Mouse (Mus musculus): Measurements from ENCODE around the gene Rnf167. TPM values are rescaled to one million over a fixed set of nuclear protein-coding genes. Genes with fewer than 3 reads are reported as not detected.

Rnf167 gene
- polyA plus RNA-seq, 1 experiment = 16.7 TPM

DNA sequence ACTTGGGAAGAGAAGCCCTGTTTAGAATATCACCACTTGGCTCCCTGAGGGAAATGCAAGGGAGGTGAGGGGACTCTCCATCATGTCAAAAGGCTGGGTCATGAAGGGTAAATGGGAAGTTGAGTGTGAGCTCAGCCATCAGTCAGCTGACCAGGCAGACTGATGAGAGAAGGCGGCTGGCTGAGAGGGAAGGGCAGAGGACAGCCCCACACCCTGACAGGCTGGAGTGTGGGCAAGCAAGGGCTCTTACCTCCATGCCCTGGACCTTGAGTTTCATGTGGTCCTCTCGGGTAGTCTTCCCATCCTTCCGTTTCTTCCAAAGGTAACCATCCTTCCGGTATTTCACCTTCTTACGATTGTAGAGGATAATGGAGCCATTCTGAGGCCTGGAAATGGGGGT lies 36.6 kb downstream of the Rnf167 start:
- Histone ChIP-seq H3K4me2 (ENCODE audit: low read depth) (no peak overlapping the region), H3K27me3 (ENCODE audit: control insufficient read depth, insufficient read depth, insufficient read length) (no peaks in the 10 kb centered on the region), H3K36me3 (ENCODE audit: control insufficient read depth, insufficient read depth) (peaks cover 7% of the 10 kb centered on the region), H3ac (ENCODE audit: control insufficient read depth, insufficient read length) (no peak overlapping the region), H3K79me2 (ENCODE audit: control insufficient read depth, insufficient read depth) (no peaks in the 10 kb centered on the region), H3K4me3 (no peak overlapping the region)
- TF ChIP-seq USF1 (IDR thresholded peaks at IDR 0.05; ENCODE audit: low read depth) (no peak), MYOD1 (IDR thresholded peaks at IDR 0.05; ENCODE audit: control insufficient read depth in 1 of 3, insufficient read length in 2 of 3, low read depth in 2 of 3) (no peak), TCF12 (IDR thresholded peaks at IDR 0.05; ENCODE audit: insufficient read depth, poor library complexity, severe bottlenecking) (no peak), POLR2A (IDR thresholded peaks at IDR 0.05; ENCODE audit: insufficient read length, low read depth) (no peak), MAX (IDR thresholded peaks at IDR 0.05; ENCODE audit: low read depth) (no peak), E2F4 (IDR thresholded peaks at IDR 0.05; ENCODE audit: insufficient read depth) (no peak), CEBPB (IDR thresholded peaks at IDR 0.05; ENCODE audit: insufficient read depth, poor library complexity, severe bottlenecking) (no peak), TCF3 (IDR thresholded peaks at IDR 0.05; ENCODE audit: insufficient read length, low read depth) (no peak), MYOG (IDR thresholded peaks at IDR 0.05; ENCODE audit: control insufficient read depth in 1 of 3, insufficient read depth in 1 of 3, insufficient read length in 2 of 3, low read depth in 2 of 3) (no peak)

DNA sequence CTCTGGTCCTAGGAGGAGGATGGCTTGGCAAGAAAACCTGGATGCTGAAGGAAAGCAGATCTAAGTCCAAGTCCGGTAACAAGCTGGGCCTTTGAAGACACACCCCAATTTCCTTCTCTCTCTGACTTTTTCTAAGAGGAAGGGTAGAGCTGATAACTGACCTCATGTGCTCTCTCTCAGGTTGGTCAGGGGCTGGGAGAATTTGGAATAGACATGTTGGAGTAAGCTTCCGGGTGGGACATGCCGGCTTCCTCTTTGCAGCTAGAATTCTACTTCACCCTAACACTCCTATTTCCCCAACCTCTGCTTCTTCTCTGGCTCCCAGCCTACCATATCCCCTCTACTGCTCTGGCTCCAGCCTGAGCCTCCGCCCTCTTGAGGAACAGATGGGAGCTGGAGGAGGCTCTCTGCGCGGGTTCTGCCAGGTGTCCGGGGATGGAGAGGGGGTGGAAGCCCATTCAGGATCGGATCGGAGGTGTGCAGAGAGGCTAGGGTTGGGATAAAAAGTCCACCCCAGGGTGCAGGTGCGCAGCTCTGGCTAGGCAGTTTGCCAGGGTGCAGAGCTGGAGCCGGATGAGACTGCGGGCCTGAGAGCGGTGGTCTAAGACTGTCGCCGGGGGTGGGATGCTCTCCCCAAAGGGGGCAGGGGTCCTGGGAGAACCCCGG lies 40.0 kb downstream of the Rnf167 start:
- H3K4me3 ChIP-seq = peak overlapping the region; percentile 68
- peak overlapping the region; percentile 53 for H3ac ChIP-seq (ENCODE audit: control insufficient read depth, insufficient read length)
- peak overlapping the region; percentile 94 for H3K4me2 ChIP-seq (ENCODE audit: low read depth)
- H3K36me3 ChIP-seq (ENCODE audit: control insufficient read depth, insufficient read depth) = no peaks in the 10 kb centered on the region
- TF ChIP-seq MYOG (IDR thresholded peaks at IDR 0.05; ENCODE audit: control insufficient read depth in 1 of 3, insufficient read depth in 1 of 3, insufficient read length in 2 of 3, low read depth in 2 of 3) (no peak), TCF12 (IDR thresholded peaks at IDR 0.05; ENCODE audit: insufficient read depth, poor library complexity, severe bottlenecking) (no peak), CEBPB (IDR thresholded peaks at IDR 0.05; ENCODE audit: insufficient read depth, poor library complexity, severe bottlenecking) (no peak), TCF3 (IDR thresholded peaks at IDR 0.05; ENCODE audit: insufficient read length, low read depth) (no peak), USF1 (IDR thresholded peaks at IDR 0.05; ENCODE audit: low read depth) (no peak), POLR2A (IDR thresholded peaks at IDR 0.05; ENCODE audit: insufficient read length, low read depth) (no peak), E2F4 (IDR thresholded peaks at IDR 0.05; ENCODE audit: insufficient read depth) (no peak), SRF (IDR thresholded peaks at IDR 0.05; ENCODE audit: control insufficient read depth, insufficient read length, low read depth) (no peak), POLR2AphosphoS2 (IDR thresholded peaks at IDR 0.05; ENCODE audit: insufficient read length, low read depth) (no peak)
- no peaks in the 10 kb centered on the region for H3K79me2 ChIP-seq (ENCODE audit: control insufficient read depth, insufficient read depth)
- no peaks in the 10 kb centered on the region for H3K27me3 ChIP-seq (ENCODE audit: control insufficient read depth, insufficient read depth, insufficient read length)

DNA sequence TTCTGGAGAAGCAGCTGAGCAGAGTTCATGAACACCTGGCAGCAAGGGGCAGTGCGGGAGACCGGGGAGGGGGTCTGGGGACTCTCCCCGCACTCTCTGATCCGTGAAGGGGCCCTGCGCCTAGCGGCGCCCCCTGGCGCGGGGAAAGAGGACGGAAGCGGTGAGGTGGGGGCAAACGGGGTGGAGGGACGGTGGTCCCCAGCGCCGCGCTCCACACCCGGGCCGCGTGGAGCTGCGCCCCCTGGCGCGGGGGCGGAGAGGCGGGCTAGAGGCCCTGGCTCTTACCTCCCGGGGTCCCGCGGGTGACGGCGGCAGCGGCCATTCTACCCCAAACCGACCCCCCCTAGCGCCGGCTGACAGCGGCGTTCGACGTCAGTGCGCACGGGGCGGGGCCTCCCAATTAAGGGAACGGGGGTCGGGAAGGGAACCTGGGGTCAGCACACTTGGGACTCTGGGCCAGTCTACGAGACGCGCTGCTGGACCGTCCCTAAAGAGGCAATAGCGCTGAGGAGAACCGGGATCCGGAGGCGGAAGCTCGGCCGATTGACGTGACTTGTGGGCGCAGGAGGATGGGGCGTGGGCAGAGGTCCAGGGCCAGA lies 40.7 kb downstream of the Rnf167 start, which contains the start of gene Camta2:
Camta2 (minus strand) TSS at position 505 of the 599 bp plus-strand sequence.
- Histone ChIP-seq H3K4me3 (peak within 1 kb of the TSS; percentile 68), H3K79me2 (ENCODE audit: control insufficient read depth, insufficient read depth) (no peaks in the 10 kb centered on the region), H3K27me3 (ENCODE audit: control insufficient read depth, insufficient read depth, insufficient read length) (no peaks in the 10 kb centered on the region), H3ac (ENCODE audit: control insufficient read depth, insufficient read length) (peak within 1 kb of the TSS; percentile 53), H3K4me2 (ENCODE audit: low read depth) (peak within 1 kb of the TSS; percentile 94), H3K36me3 (ENCODE audit: control insufficient read depth, insufficient read depth) (no peaks in the 10 kb centered on the region)
- peak; percentile 94 for TF ChIP-seq SRF (IDR thresholded peaks at IDR 0.05; ENCODE audit: control insufficient read depth, insufficient read length, low read depth)
- peak; percentile 75 for TF ChIP-seq POLR2AphosphoS2 (IDR thresholded peaks at IDR 0.05; ENCODE audit: insufficient read length, low read depth)
- no peak for TF ChIP-seq USF1 (IDR thresholded peaks at IDR 0.05; ENCODE audit: low read depth)
- TF ChIP-seq POLR2A (IDR thresholded peaks at IDR 0.05; ENCODE audit: insufficient read length, low read depth) = peak; percentile 82

DNA sequence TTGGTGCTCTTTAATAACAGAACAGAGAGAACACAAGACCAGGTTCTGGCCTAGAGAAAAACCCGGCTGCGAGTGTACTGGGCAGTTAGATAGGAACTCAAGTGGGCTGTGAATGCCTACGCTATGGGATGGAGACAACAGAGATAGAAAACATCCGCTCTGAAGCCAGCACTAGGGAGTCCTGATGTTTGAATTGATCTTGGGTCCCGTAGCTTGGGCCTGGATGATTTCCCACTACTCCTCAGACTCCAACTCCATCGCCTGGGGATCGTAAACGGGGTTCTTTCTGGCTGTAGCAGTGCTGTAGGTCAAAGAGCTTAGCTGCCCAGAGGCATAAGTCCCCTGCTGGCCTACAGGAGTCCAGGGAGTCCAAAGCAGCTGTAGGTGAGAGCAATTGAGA lies 41.3 kb downstream of the Rnf167 start:
- TF ChIP-seq MYOD1 (IDR thresholded peaks at IDR 0.05; ENCODE audit: control insufficient read depth in 1 of 3, insufficient read length in 2 of 3, low read depth in 2 of 3) = no peak
- Histone ChIP-seq H3K27me3 (ENCODE audit: control insufficient read depth, insufficient read depth, insufficient read length) (no peaks in the 10 kb centered on the region), H3K36me3 (ENCODE audit: control insufficient read depth, insufficient read depth) (no peaks in the 10 kb centered on the region), H3ac (ENCODE audit: control insufficient read depth, insufficient read length) (peak overlapping the region; percentile 53), H3K4me2 (ENCODE audit: low read depth) (peak overlapping the region; percentile 78), H3K4me3 (peak overlapping the region; percentile 68), H3K79me2 (ENCODE audit: control insufficient read depth, insufficient read depth) (no peaks in the 10 kb centered on the region)

DNA sequence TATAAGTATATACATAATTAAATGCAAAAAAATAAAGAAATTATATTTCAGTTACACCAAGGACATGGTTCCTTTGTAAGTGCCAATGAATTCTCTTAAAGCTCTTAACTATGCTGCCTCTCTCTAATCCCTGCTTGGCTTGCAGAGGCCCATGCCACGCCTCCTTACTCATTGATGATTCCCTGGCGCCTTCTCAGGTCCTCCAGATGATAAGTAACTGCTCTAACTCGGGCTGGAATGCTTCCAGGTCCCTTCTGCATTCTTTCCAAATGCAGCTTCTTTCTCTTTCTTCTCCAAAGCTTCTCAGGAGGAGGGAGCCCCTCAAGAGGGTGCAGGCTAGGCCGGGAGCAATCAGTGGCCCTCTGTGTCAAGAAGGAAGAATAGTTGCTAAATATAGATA lies 42.5 kb downstream of the Rnf167 start:
- Histone ChIP-seq H3ac (ENCODE audit: control insufficient read depth, insufficient read length) (no peak overlapping the region), H3K4me2 (ENCODE audit: low read depth) (no peak overlapping the region), H3K4me3 (no peak overlapping the region), H3K36me3 (ENCODE audit: control insufficient read depth, insufficient read depth) (no peaks in the 10 kb centered on the region), H3K27me3 (ENCODE audit: control insufficient read depth, insufficient read depth, insufficient read length) (no peaks in the 10 kb centered on the region), H3K79me2 (ENCODE audit: control insufficient read depth, insufficient read depth) (no peaks in the 10 kb centered on the region)
- no peak for TF ChIP-seq MAX (IDR thresholded peaks at IDR 0.05; ENCODE audit: low read depth)
- no peak for TF ChIP-seq TCF3 (IDR thresholded peaks at IDR 0.05; ENCODE audit: insufficient read length, low read depth)
- no peak for TF ChIP-seq MYOG (IDR thresholded peaks at IDR 0.05; ENCODE audit: control insufficient read depth in 1 of 3, insufficient read depth in 1 of 3, insufficient read length in 2 of 3, low read depth in 2 of 3)
- no peak for TF ChIP-seq USF1 (IDR thresholded peaks at IDR 0.05; ENCODE audit: low read depth)
- TF ChIP-seq CEBPB (IDR thresholded peaks at IDR 0.05; ENCODE audit: insufficient read depth, poor library complexity, severe bottlenecking) = no peak
- TF ChIP-seq MYOD1 (IDR thresholded peaks at IDR 0.05; ENCODE audit: control insufficient read depth in 1 of 3, insufficient read length in 2 of 3, low read depth in 2 of 3) = no peak
- TF ChIP-seq SRF (IDR thresholded peaks at IDR 0.05; ENCODE audit: control insufficient read depth, insufficient read length, low read depth) = no peak

All from myocyte (in vitro differentiated cells).